Mouse (Mus musculus): Measurements from ENCODE around the gene Eif2s2.

The Eif2s2 gene

GRCm38 (mm10) chr2:154836537-154836936 is 56.2 kb downstream of the Eif2s2 start:
- DNase-seq (ENCODE audit: low read depth, low spot score), result no peak
- Histone ChIP-seq H3K36me3 (ENCODE audit: control insufficient read depth, insufficient read depth, low read length, poor library complexity, severe bottlenecking) (no peaks in the 10 kb centered on the region), H3K27me3 (ENCODE audit: control insufficient read depth, insufficient read depth, low read length, poor library complexity, severe bottlenecking) (no peaks in the 10 kb centered on the region)

GRCm38 (mm10) chr2:154834149-154834865 is 58.4 kb downstream of the Eif2s2 start:
- DNase-seq (ENCODE audit: low read depth, low spot score), result no peak
- Histone ChIP-seq H3K27me3 (ENCODE audit: control insufficient read depth, insufficient read depth, low read length, poor library complexity, severe bottlenecking) (no peaks in the 10 kb centered on the region), H3K36me3 (ENCODE audit: control insufficient read depth, insufficient read depth, low read length, poor library complexity, severe bottlenecking) (no peaks in the 10 kb centered on the region)

GRCm38 (mm10) chr2:154832471-154832870 is 60.3 kb downstream of the Eif2s2 start:
- Histone ChIP-seq H3K36me3 (ENCODE audit: control insufficient read depth, insufficient read depth, low read length, poor library complexity, severe bottlenecking) (no peaks in the 10 kb centered on the region; the same call in 1 of the 2 replicates), H3K27me3 (ENCODE audit: control insufficient read depth, insufficient read depth, low read length, poor library complexity, severe bottlenecking) (no peaks in the 10 kb centered on the region)
- no peak for DNase-seq (ENCODE audit: low read depth, low spot score)

- no peak for DNase-seq (ENCODE audit: low read depth, low spot score)
- Histone ChIP-seq H3K36me3 (ENCODE audit: control insufficient read depth, insufficient read depth, low read length, poor library complexity, severe bottlenecking) (no peaks in the 10 kb centered on the region; the same call in 1 of the 2 replicates), H3K27me3 (ENCODE audit: control insufficient read depth, insufficient read depth, low read length, poor library complexity, severe bottlenecking) (no peaks in the 10 kb centered on the region)
These were observed 65.2 kb downstream of the Eif2s2 start for GRCm38 (mm10) chr2:154827521-154827920.

GRCm38 (mm10) chr2:154826054-154826538 is 66.6 kb downstream of the Eif2s2 start:
- Histone ChIP-seq H3K27me3 (ENCODE audit: control insufficient read depth, insufficient read depth, low read length, poor library complexity, severe bottlenecking) (no peaks in the 10 kb centered on the region), H3K36me3 (ENCODE audit: control insufficient read depth, insufficient read depth, low read length, poor library complexity, severe bottlenecking) (peaks cover 2% of the 10 kb centered on the region; the same call in 1 of the 2 replicates)
- DNase-seq (ENCODE audit: low read depth, low spot score), result no peak

All from splenic B cell, adult 2 months (primary cell).